7 mouse cellular contexts compared by ENCODE assay signal in the genomic region with DNA sequence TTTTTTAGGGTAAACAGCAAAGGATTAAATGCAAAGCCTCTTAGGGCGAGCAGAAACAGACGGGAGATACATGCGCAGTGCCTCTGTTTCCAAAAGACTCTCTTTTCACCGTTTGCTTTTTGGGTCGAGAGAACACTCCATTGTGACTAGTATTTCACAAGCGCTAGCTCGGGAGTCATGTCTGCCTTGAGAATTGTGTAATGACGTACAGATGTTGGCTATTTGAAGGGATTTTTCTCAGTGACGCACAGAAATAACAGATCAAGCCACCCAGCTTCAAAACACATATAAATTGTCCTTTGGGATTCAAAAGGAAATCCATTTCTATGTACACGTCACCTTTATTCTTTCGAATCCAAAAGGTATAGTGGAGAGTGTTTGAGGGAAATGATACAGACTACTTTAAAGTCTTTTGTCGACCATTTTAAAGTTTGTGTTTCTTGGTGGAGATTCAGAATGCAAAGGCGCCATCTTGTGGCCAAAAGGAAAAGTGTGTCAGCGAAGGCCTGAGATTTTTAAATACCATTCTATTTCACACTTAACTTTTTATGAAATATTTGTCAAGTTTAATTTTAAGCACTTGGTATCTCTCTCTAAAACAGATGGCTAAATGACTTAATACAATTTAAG.
A peak's percentile ranks its signal among the peaks of the same experiment; 100 is the strongest.
DNase-seq lines count a peak whose midpoint lies in the region; ATAC-seq and TF ChIP-seq lines count a peak whose summit lies in the region.

No protein-coding gene starts in this region.

- 22% methylated on average over 14 of the region's 14 CpGs for WGBS in limb, embryonic 14.5 days

- no peaks in the 10 kb centered on the region; the same call in 1 of the 2 replicates for H3K4me1 ChIP-seq in cortical plate, adult 2 months (ENCODE audit: control insufficient read depth, insufficient read depth, low read length)
- 0 out of 2 replicates have a peak, but pooled peaks cover 4% of the 10 kb centered on the region for H3K4me1 ChIP-seq in limb, embryonic 14.5 days (ENCODE audit: control insufficient read depth, insufficient read depth, low read length)

- H3K9me3 ChIP-seq in limb, embryonic 14.5 days (ENCODE audit: control insufficient read depth, low read length) = no peaks in the 10 kb centered on the region

- H3K4me2 ChIP-seq in limb, embryonic 14.5 days (replicated peaks; ENCODE audit: low read depth, low read length, severe bottlenecking) = peak overlapping the region; percentile 43

- no peak overlapping the region for H3K4me3 ChIP-seq in cortical plate, adult 2 months (ENCODE audit: insufficient read depth, low read length)
- H3K4me3 ChIP-seq in limb, embryonic 14.5 days (replicated peaks; ENCODE audit: low read length) = peak overlapping the region; percentile 29

- TF ChIP-seq POLR2A in cortical plate, adult 2 months (IDR thresholded peaks at IDR 0.05; ENCODE audit: extremely low read depth, insufficient read depth, low read length) = no peak
- no peak for TF ChIP-seq POLR2A in limb, embryonic 14.5 days (IDR thresholded peaks at IDR 0.05; ENCODE audit: borderline replicate concordance, extremely low read depth, insufficient read depth, insufficient read length)

- no peaks in the 10 kb centered on the region for H3K27me3 ChIP-seq in limb, embryonic 14.5 days (ENCODE audit: control insufficient read depth, insufficient read depth, low read length)

- H3K9ac ChIP-seq in limb, embryonic 14.5 days (ENCODE audit: low read depth, low read length, severe bottlenecking) = no peak overlapping the region

- no peaks in the 10 kb centered on the region for H3K36me3 ChIP-seq in limb, embryonic 14.5 days (ENCODE audit: control insufficient read depth, insufficient read depth, low read length)

- TF ChIP-seq CTCF in cortical plate, adult 2 months (IDR thresholded peaks at IDR 0.05; ENCODE audit: extremely low read depth, insufficient read depth, low read length) = peak; percentile 45; the same call in 1 of the 2 replicates

- peak; percentile 41 for DNase-seq in ovary, postnatal 14 days (ENCODE audit: low spot score)
- no peak for DNase-seq in ovary, postnatal 36 days (ENCODE audit: low spot score)
- DNase-seq in R1 (ENCODE audit: low read depth, low spot score) = peak; percentile 42
- peak; percentile 52 for DNase-seq in limb, embryonic 14.5 days (ENCODE audit: low spot score)
- DNase-seq in retina, embryonic 14.5 days (ENCODE audit: low spot score) = peak; percentile 78

- H3K27ac ChIP-seq in cortical plate, adult 2 months (ENCODE audit: insufficient read depth, low read length) = no peak overlapping the region
- peak overlapping the region; percentile 56; the same call in 1 of the 2 replicates for H3K27ac ChIP-seq in limb, embryonic 14.5 days (replicated peaks; ENCODE audit: low read depth, low read length)

- ATAC-seq in hematopoietic stem cell, adult 5-6 weeks (replicated peaks in 1 of 2; ENCODE audit: insufficient read depth in 1 of 2, low FRiP score in 2 of 2, low TSS enrichment in 1 of 2, low read depth in 1 of 2, poor library complexity in 2 of 2, severe bottlenecking in 2 of 2) = peak; percentile 62 to 76; a peak in 2 of 4 replicates
- ATAC-seq in limb, embryonic 14.5 days (ENCODE audit: low FRiP score, low read depth) = peak; percentile 86
